Mouse (Mus musculus) embryonic facial prominence, embryonic 13.5 days (tissue): Measurements from ENCODE around the gene Eci1. TPM values are rescaled to one million over a fixed set of nuclear protein-coding genes. Genes with fewer than 3 reads are reported as not detected.

Experiments
- ATAC-seq: fragments of 200-750 bp; cut with Nextera tagmentation; 2 replicates; pipeline ENCODE4 v1.8.0; 2017; ENCODE audit warnings: low read depth; ENCODE audit not compliant: insufficient number of reproducible peaks, insufficient read depth, low FRiP score, low TSS enrichment
- H3K27ac ChIP-seq: fragments of 300-500 bp; sonication (generic); 2 replicates; pipeline ENCODE4 v1.5.1; 2015; ENCODE audit warnings: moderate library complexity, mild to moderate bottlenecking, inconsistent platforms
- H3K27me3 ChIP-seq: fragments of 300-500 bp; sonication (generic); 2 replicates; pipeline ENCODE4 v1.6.1; 2015; ENCODE audit warnings: mild to moderate bottlenecking, inconsistent platforms
- H3K36me3 ChIP-seq: fragments of 300-500 bp; sonication (generic); 2 replicates; pipeline ENCODE4 v1.6.1; 2015; ENCODE audit warnings: mild to moderate bottlenecking, inconsistent platforms
- H3K4me1 ChIP-seq: fragments of 300-500 bp; sonication (generic); 2 replicates; pipeline ENCODE4 v1.6.1; 2015; ENCODE audit warnings: inconsistent platforms
- H3K4me2 ChIP-seq: fragments of 300-500 bp; sonication (generic); 2 replicates; pipeline ENCODE4 v1.6.1; 2015; ENCODE audit warnings: moderate library complexity, mild to moderate bottlenecking, inconsistent platforms
- H3K4me3 ChIP-seq: fragments of 300-500 bp; sonication (generic); 2 replicates; pipeline ENCODE4 v1.5.1; 2015; ENCODE audit warnings: mild to moderate bottlenecking, inconsistent platforms
- H3K9ac ChIP-seq: fragments of 300-500 bp; sonication (generic); 2 replicates; pipeline ENCODE4 v1.6.1; 2015; ENCODE audit warnings: mild to moderate bottlenecking, inconsistent platforms
- H3K9me3 ChIP-seq: fragments of 300-500 bp; sonication (generic); 2 replicates; pipeline ENCODE4 v1.6.1; 2016; ENCODE audit warnings: inconsistent platforms
- WGBS: fragments of 180-500 bp; shearing (Covaris S2); methylation state at CpG from one replicate; pipeline ENCODE4 v1.1.7; 2015; ENCODE audit warnings: mixed read lengths; 5-methylcytosine and 5-hydroxymethylcytosine counted together
- polyA plus RNA-seq: library from polyadenylated mRNA; unstranded; fragments of >200 nt; fragmentation: Nextera tagmentation; extraction: Ambion mirVana; gene quantifications from 2 replicates; pipeline ENCODE4 v1.2.1, GENCODE M21; 2015

The Eci1 gene
- polyA plus RNA-seq, 1 experiment from 2014 or later: 70.6 TPM

GRCm38 (mm10) chr17:24461580-24461979, 35.1 kb downstream of the Eci1 start:
- Histone ChIP-seq H3K4me1 (no peaks in the 10 kb centered on the region), H3K9ac (no peak overlapping the region), H3K9me3 (no peaks in the 10 kb centered on the region), H3K36me3 (no peaks in the 10 kb centered on the region), H3K27ac (no peak overlapping the region), H3K4me2 (no peak overlapping the region), H3K4me3 (no peak overlapping the region), H3K27me3 (no peaks in the 10 kb centered on the region)
- WGBS: 67% methylated on average over 2 of the region's 2 CpGs
- no peak for ATAC-seq

- ATAC-seq: no peak
- Histone ChIP-seq H3K9me3 (no peaks in the 10 kb centered on the region), H3K4me1 (no peaks in the 10 kb centered on the region), H3K27ac (no peak overlapping the region), H3K4me2 (no peak overlapping the region), H3K27me3 (no peaks in the 10 kb centered on the region), H3K4me3 (no peak overlapping the region), H3K9ac (no peak overlapping the region), H3K36me3 (no peaks in the 10 kb centered on the region)
- 78% methylated on average over 1 of the region's 1 CpGs for whole genome bisulfite sequencing
These were observed 36.5 kb downstream of the Eci1 start for GRCm38 (mm10) chr17:24462932-24463331.

GRCm38 (mm10) chr17:24463374-24464133, 37.1 kb downstream of the Eci1 start:
- WGBS: 50% methylated on average over 6 of the region's 6 CpGs
- no peak overlapping the region for H3K4me3 ChIP-seq
- H3K27me3 ChIP-seq: no peaks in the 10 kb centered on the region
- no peaks in the 10 kb centered on the region for H3K9me3 ChIP-seq
- no peak overlapping the region for H3K27ac ChIP-seq
- no peaks in the 10 kb centered on the region for H3K36me3 ChIP-seq
- no peak overlapping the region for H3K4me2 ChIP-seq
- H3K4me1 ChIP-seq: no peaks in the 10 kb centered on the region
- ATAC-seq: no peak
- no peak overlapping the region for H3K9ac ChIP-seq

GRCm38 (mm10) chr17:24468636-24469246, 42.3 kb downstream of the Eci1 start:
- WGBS: 87% methylated on average over 5 of the region's 5 CpGs
- Histone ChIP-seq H3K4me1 (peaks cover 31% of the 10 kb centered on the region), H3K27me3 (no peaks in the 10 kb centered on the region), H3K4me2 (no peak overlapping the region), H3K27ac (no peak overlapping the region), H3K36me3 (peaks cover 6% of the 10 kb centered on the region), H3K9ac (no peak overlapping the region), H3K9me3 (no peaks in the 10 kb centered on the region), H3K4me3 (no peak overlapping the region)
- ATAC-seq: no peak

- WGBS: 17% methylated on average over 7 of the region's 7 CpGs
- peak overlapping the region; percentile 86 for H3K4me3 ChIP-seq
- H3K9me3 ChIP-seq: no peaks in the 10 kb centered on the region
- H3K27me3 ChIP-seq: no peaks in the 10 kb centered on the region
- peak overlapping the region; percentile 99 for H3K4me2 ChIP-seq
- peaks cover 13% of the 10 kb centered on the region for H3K36me3 ChIP-seq
- H3K4me1 ChIP-seq: peaks cover 37% of the 10 kb centered on the region
- ATAC-seq: no peak
- H3K9ac ChIP-seq: peak overlapping the region; percentile 91
- peak overlapping the region; percentile 82 for H3K27ac ChIP-seq
These were observed 43.0 kb downstream of the Eci1 start for GRCm38 (mm10) chr17:24469336-24469909.

- Histone ChIP-seq H3K27ac (peak within 1 kb of the TSS; percentile 82), H3K9me3 (no peaks in the 10 kb centered on the region), H3K27me3 (no peaks in the 10 kb centered on the region), H3K9ac (peak within 1 kb of the TSS; percentile 91), H3K4me2 (peak within 1 kb of the TSS; percentile 99), H3K4me3 (peak within 1 kb of the TSS; percentile 86), H3K36me3 (peaks cover 19% of the 10 kb centered on the region), H3K4me1 (peaks cover 40% of the 10 kb centered on the region)
- ATAC-seq: peak; percentile 96
- under 1% methylated on average over 75 of the region's 75 CpGs for WGBS
These were observed 43.6 kb downstream of the Eci1 start, which contains the start of the genes E4f1 and Pgp for GRCm38 (mm10) chr17:24469910-24470602. Gene E4f1 (minus strand): TSS chr17:24470313. Gene Pgp (plus strand): TSS chr17:24470392.

GRCm38 (mm10) chr17:24470701-24471527, 44.5 kb downstream of the Eci1 start:
- Histone ChIP-seq H3K9ac (peak overlapping the region; percentile 91), H3K4me2 (peak overlapping the region; percentile 99), H3K4me1 (peaks cover 42% of the 10 kb centered on the region), H3K27ac (peak overlapping the region; percentile 82), H3K4me3 (peak overlapping the region; percentile 86), H3K9me3 (no peaks in the 10 kb centered on the region), H3K36me3 (peaks cover 28% of the 10 kb centered on the region), H3K27me3 (no peaks in the 10 kb centered on the region)
- 1% methylated on average over 68 of the region's 68 CpGs for WGBS
- peak; percentile 0; the same call in 1 of the 2 replicates for ATAC-seq

- ATAC-seq: no peak
- Histone ChIP-seq H3K9me3 (no peaks in the 10 kb centered on the region), H3K36me3 (peaks cover 40% of the 10 kb centered on the region), H3K9ac (peak overlapping the region; percentile 91), H3K4me1 (peaks cover 45% of the 10 kb centered on the region), H3K4me2 (peak overlapping the region; percentile 99), H3K27ac (no peak overlapping the region), H3K27me3 (no peaks in the 10 kb centered on the region), H3K4me3 (peak overlapping the region; percentile 86)
- 89% methylated on average over 4 of the region's 4 CpGs for WGBS
These were observed 46.1 kb downstream of the Eci1 start for GRCm38 (mm10) chr17:24472512-24472911.

GRCm38 (mm10) chr17:24473612-24474275, 47.3 kb downstream of the Eci1 start, which contains the start of gene Bricd5:
Gene Bricd5 (plus strand): TSS chr17:24473884.
- H3K9ac ChIP-seq: 0 out of 2 replicates have a peak within 1 kb of the TSS, but pooled peaks have one; percentile 91
- H3K4me2 ChIP-seq: peak within 1 kb of the TSS; percentile 99
- WGBS: 57% methylated on average over 6 of the region's 6 CpGs

GRCm38 (mm10) chr17:24474557-24474956, 48.1 kb downstream of the Eci1 start:
- H3K4me1 ChIP-seq: peaks cover 53% of the 10 kb centered on the region
- no peak overlapping the region for H3K4me2 ChIP-seq
- no peaks in the 10 kb centered on the region for H3K27me3 ChIP-seq
- peaks cover 40% of the 10 kb centered on the region for H3K36me3 ChIP-seq
- H3K9ac ChIP-seq: no peak overlapping the region
- H3K9me3 ChIP-seq: no peaks in the 10 kb centered on the region
- H3K27ac ChIP-seq: no peak overlapping the region; the same call in 1 of the 2 replicates
- no peak overlapping the region for H3K4me3 ChIP-seq
- WGBS: 57% methylated on average over 5 of the region's 5 CpGs
- ATAC-seq: no peak

More at GRCm38 (mm10) chr17:24473612-24474275, 47.3 kb downstream of the Eci1 start, which contains the start of gene Bricd5:
- Histone ChIP-seq H3K4me1 (peaks cover 53% of the 10 kb centered on the region), H3K27me3 (no peaks in the 10 kb centered on the region), H3K27ac (peak within 1 kb of the TSS; percentile 51; the same call in 1 of the 2 replicates), H3K9me3 (no peaks in the 10 kb centered on the region), H3K36me3 (peaks cover 40% of the 10 kb centered on the region), H3K4me3 (peak within 1 kb of the TSS; percentile 9; the same call in 1 of the 2 replicates)
- no peak for ATAC-seq
